Mouse (Mus musculus) limb, embryonic 10.5 days (tissue): ENCODE data around the gene Esp34. TPM values are rescaled to one million over a fixed set of nuclear protein-coding genes. Genes with fewer than 3 reads are reported as not detected.

Source experiments
- DNase-seq: peaks from one replicate; pipeline ENCODE4 v3.0.0-alpha.2; 2017; ENCODE audit warnings: low spot score
- H3K27ac ChIP-seq: fragments of 300-500 bp; sonication (generic); 2 replicates; pipeline ENCODE4 v1.5.1; 2016; ENCODE audit warnings: mild to moderate bottlenecking
- H3K27me3 ChIP-seq: fragments of 300-500 bp; sonication (generic); 2 replicates; pipeline ENCODE4 v1.6.1; 2016; ENCODE audit warnings: low read depth, mild to moderate bottlenecking; ENCODE audit not compliant: poor library complexity, severe bottlenecking
- H3K36me3 ChIP-seq: fragments of 300-500 bp; sonication (generic); 2 replicates; pipeline ENCODE4 v1.6.1; 2016; ENCODE audit warnings: mild to moderate bottlenecking, moderate library complexity
- H3K4me1 ChIP-seq: fragments of 300-500 bp; sonication (generic); 2 replicates; pipeline ENCODE4 v1.6.1; 2016
- H3K4me3 ChIP-seq: fragments of 300-500 bp; sonication (generic); 2 replicates; pipeline ENCODE4 v1.5.1; 2016; ENCODE audit warnings: mild to moderate bottlenecking, moderate library complexity
- H3K9me3 ChIP-seq: fragments of 300-500 bp; sonication (generic); replicated peaks from 2 replicates; pipeline ENCODE4 v1.6.1; 2016; ENCODE audit warnings: mild to moderate bottlenecking
- WGBS: fragments of 180-500 bp; shearing (Covaris S2); methylation state at CpG from one replicate; pipeline ENCODE4 v1.1.7; 2016; 5-methylcytosine and 5-hydroxymethylcytosine counted together
- polyA plus RNA-seq: library from polyadenylated mRNA; unstranded; fragments of >200 nt; fragmentation: Nextera tagmentation; extraction: Ambion mirVana; gene quantifications from 2 replicates; pipeline ENCODE4 v1.2.1, GENCODE M21; 2016

Gene Esp34
- polyA plus RNA-seq = not detected in 2 replicates

DNA sequence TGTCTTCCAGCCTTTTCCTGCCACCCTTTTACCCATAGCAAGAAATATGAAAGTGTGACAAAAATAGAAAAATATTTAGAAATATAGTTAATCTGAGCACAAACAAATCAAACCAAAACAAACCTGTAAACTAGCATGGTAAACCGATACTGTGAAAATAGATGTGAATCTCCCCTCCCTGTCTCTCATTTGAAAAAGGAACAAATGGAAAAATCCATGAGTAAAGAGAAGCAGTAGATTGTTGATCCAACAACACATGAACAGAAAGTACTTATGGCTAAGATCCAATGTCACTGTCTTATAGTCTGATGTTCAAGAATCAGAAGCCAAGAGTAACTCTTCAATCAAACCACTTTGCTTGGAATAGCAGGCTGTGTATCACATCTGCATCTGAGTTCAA lies at the start of gene Esp34:
Gene Esp34 (plus strand): TSS at position 301 of the 400 bp plus-strand sequence.
- DNase-seq = no peak
- Histone ChIP-seq H3K27me3 (no peaks in the 10 kb centered on the region), H3K27ac (no peak within 1 kb of the TSS), H3K9me3 (no peaks in the 10 kb centered on the region), H3K36me3 (no peaks in the 10 kb centered on the region), H3K4me3 (no peak within 1 kb of the TSS), H3K4me1 (no peaks in the 10 kb centered on the region)
- WGBS = 95% methylated on average over 1 of the region's 1 CpGs

DNA sequence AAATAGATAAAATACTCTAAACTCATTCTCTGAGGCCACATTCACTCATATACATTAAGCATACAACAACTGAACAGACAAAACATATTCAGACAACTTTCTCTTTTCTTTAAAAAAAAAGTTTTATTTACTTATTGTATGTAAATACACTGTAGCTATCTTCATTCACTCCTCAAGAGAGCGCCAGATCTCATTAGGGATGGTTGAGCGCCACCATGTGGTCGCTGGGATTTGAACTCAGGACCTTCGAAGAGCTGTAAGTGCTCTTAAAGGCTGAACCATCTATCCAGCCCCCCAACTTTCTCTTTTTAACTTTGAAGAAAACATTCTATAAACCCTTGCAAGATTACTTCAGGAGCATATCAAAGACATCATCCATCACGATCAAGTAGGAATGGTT lies 8.5 kb downstream of the Esp34 start:
- Histone ChIP-seq H3K27ac (no peak overlapping the region), H3K36me3 (no peaks in the 10 kb centered on the region), H3K4me3 (no peak overlapping the region), H3K9me3 (peaks cover 3% of the 10 kb centered on the region; the same call in 1 of the 2 replicates), H3K4me1 (no peaks in the 10 kb centered on the region), H3K27me3 (no peaks in the 10 kb centered on the region)
- 72% methylated on average over 5 of the region's 5 CpGs for WGBS
- no peak for DNase-seq

Other genes starting within 250 kb of the Esp34 start
- not detected in 2 replicates for gene Olfr137, start 246.6 kb upstream of the Esp34 start, polyA plus RNA-seq
- not detected in 2 replicates for gene Olfr136, start 224.4 kb upstream of the Esp34 start, polyA plus RNA-seq
- gene Esp36, start 134.0 kb upstream of the Esp34 start, polyA plus RNA-seq = not detected in 2 replicates
- not detected in 2 replicates for gene Esp31, start 85.3 kb downstream of the Esp34 start, polyA plus RNA-seq